Mouse (Mus musculus): ENCODE results near the gene Plpp7.
A peak's percentile ranks its signal among the peaks of the same experiment; 100 is the strongest.

DNA sequence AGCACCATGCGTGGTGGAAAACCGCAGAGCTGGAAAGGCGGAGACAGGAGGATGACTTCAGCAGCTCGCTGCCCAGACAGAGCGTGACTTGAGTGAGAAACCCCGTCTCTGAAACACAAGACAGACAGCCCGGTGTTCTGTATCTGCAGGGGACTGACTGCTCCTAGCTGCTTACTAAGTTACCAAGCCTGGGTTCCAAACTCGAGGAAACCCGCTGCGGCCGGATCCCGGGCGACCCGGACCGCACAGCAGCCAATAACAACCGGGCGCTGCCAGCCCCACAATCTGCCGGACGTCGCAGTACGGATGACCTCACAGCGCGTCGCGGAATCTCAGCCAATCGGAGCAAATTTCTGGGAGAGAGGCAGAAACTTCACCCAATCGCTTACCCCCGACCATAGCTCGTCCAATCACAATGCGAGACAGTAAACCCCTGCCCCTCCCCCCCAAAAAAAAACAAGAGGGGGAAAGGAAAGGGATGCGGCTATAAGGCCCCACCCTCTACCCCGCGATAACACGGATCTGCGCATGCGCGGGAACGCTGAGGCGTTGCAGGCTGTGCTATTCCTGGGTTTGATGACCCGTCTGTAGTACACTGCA, 42.4 kb downstream of the Plpp7 start:
- no peak for TF ChIP-seq CTCF (IDR thresholded peaks at IDR 0.05; ENCODE audit: control insufficient read depth, insufficient read depth, low read length)
- TF ChIP-seq POLR2A (IDR thresholded peaks at IDR 0.05; ENCODE audit: borderline replicate concordance, control insufficient read depth, low read depth, low read length), result peak; percentile 96; the same call in 1 of the 2 replicates

All from bone marrow, adult 2 months (tissue).